Mouse (Mus musculus): ENCODE data around the gene Alk. TPM values are rescaled to one million over a fixed set of nuclear protein-coding genes. Genes with fewer than 3 reads are reported as not detected.

Gene Alk
- total RNA-seq, 2 experiments from 2014 or later: 6.7 to 7.3 TPM

- no peak for DNase-seq (ENCODE audit: low spot score in 2 of 2)
Observed at GRCm38 (mm10) chr17:71826603-71827002, 777.8 kb downstream of the Alk start.

GRCm38 (mm10) chr17:71823622-71824306 is 780.7 kb downstream of the Alk start:
- DNase-seq (ENCODE audit: low spot score in 2 of 2): no peak

Other genes with a start within 250 kb of the Alk start
- 10 to 100 TPM; 62.9 to 66.0 TPM for gene Ypel5, start 231.8 kb upstream of the Alk start, total RNA-seq (2021)